Mouse (Mus musculus) heart, adult 2 months (tissue): ENCODE results near the gene Prkab2.

Experiments
- CTCF ChIP-seq: fragments of 200-600 bp; IDR thresholded peaks from 2 replicates; pipeline ENCODE4 v1.8.1; 2022; ENCODE audit warnings: antibody characterized with exemption, mild to moderate bottlenecking, moderate library complexity
- EP300 ChIP-seq: fragments of 200-500 bp; IDR thresholded peaks from 2 replicates; pipeline ENCODE4 v1.6.1; 2011; ENCODE audit warnings: low read depth, low read length, control low read depth; ENCODE audit not compliant: insufficient read depth
- POLR2A ChIP-seq: fragments of 200-500 bp; IDR thresholded peaks from 2 replicates; pipeline ENCODE4 v1.6.1; 2011; ENCODE audit warnings: mild to moderate bottlenecking, low read depth, low read length, control low read depth; ENCODE audit not compliant: insufficient read depth

GRCm38 (mm10) chr3:97630746-97631145 is 27.2 kb upstream of the Prkab2 start:
- TF ChIP-seq POLR2A (no peak), CTCF (no peak), EP300 (no peak)
